Mouse (Mus musculus): ENCODE data around the gene Zfp781.
"Not testable (repeated sequence)": the region's sequence is repeated elsewhere in the genome, so short reads cannot be mapped to it uniquely, and the experiment has no call there.

Zfp781 gene

DNA sequence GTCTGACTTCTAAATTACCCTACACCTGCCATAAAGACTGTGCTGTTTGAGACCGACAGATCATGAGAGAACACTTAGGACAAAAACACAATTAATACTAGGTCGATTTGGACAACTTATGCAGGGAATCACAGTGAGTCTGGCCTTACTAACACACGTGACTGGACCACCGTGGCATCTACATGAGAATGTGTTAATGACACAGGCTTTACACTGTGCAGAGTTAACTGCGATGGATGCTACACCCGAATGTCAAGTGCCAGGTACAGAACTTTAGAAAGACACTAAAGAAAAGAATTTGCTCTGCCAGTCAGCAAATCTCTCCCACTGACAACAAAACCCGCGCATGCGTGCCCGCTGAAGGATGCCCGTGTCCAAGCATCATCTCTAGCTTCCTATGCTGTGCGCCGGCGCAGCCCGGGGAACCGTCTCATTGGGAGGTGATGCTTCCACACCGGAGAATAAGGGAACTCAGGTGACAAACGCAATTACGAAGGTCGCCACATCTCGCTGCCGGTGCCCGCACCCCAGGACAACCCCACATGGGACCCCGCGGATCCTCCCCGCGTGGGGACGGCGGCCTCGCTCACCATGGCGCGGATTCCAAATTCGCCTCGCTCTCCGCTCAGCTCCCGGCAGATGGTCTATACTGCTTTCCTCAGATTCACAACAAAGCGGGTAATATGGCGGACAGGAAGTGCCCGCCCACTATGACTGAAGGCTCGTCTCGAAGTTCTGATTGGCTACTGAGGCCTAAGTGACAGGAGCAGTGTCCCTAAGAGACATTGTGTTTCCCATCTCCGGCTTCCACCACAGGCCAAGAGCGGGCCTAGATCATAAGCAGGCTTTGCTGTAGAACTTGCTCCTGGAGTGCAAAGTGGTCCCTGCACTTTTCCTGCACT, at the start of gene Zfp781:
Zfp781 (minus strand) TSS at position 639 of the 902 bp plus-strand sequence.
- not testable (repeated sequence) for DNase-seq

DNA sequence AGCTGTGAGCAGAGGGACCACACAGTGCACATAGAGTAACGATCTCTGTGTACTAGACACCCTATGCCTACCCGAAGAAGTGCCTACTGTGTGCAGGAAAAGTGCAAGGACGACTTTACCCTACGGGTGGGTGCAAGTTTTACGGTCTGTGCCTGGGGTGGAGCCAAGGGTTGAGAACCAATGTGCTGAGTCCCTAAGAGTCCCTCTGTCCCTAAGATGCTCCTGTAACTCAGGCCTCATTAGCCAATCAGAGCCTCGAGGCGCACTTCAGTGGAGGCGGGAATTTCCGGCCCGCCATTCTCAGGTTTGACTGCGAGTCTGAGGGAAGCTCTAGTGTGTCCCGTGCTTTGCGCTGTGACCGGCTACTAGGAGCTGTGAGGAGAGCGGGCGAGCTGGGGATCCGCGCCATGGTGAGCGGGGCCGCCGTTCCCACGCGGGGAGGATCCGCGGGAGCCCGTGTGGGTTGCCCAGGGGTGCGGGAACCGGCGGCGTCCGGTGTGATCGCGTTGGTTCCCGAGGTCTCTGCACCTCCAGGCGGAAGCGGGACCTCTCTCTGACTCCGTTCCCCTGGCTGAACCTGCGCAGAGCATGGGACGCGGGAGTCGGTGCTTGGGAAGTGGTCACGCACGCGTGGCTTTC, 48.2 kb upstream of the Zfp781 start:
- DNase-seq = peak in 1 of 2 experiments; percentile 54

DNA sequence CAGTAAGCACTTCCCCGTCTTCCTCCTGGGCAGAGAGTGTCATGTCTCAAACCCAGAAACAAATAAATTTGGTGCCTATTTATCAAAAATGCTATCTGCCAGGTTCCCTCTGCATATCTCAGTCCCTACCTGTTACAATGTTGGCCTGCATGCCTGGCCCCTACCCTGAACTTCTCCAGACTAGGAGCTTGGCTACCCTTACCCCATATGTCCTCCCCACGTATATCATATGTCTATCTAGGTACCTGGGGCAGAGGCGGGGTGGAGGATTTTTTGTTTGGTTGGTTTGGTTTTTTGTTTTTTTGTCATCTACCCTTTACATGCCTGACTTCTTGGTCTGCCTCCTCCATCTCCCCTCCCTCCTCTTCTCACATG, 451 bp upstream of the Zfp781 start:
- not testable (repeated sequence) for DNase-seq

DNA sequence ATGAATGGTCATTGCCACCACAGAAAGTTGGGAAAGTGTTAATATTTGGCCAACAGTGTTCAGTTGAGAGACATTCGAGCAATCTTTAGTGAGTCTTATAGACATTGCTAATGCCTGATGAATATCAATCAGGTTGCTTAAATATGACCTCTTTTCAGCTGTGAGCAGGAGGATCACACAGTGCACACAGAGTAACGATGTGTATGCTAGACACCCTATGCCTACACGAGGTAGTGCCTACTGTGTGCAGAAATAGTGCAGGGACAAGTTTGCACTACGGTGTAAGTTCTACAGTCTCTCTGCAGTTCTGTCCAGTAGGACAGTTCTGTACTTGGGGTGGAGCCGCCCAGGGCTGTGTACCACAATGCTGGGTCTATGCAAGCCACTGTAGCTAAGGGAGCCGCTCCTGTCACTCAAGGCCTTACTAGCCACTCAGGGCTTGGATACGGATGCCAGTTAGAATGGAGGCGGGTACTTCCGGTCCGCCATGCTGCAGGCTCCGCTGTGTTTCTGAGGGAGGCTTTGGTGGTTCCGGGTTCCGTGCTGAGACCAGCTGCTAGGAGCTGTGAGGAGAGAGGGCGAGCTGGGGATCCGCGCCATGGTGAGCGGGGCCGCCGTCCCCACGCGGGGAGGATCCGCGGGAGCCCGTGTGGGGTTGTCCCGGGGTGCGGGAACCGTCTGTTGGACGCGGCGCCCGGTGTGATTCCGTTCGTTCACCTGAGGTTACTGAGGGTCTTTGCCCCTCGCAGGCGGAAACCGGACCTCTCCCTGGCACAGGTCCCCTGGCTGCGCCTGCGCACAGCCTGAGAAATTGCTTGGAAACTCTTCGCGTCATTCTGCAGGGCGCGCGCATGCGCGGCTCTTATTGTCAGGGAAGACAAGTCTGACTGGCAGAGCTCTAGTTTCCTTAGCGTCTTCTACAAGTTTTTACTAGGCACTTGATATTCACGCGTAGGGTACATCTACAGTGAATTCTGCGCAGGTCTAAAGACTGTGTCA, 66.6 kb downstream of the Zfp781 start, which contains the start of gene Gm32687:
Gm32687 (plus strand) TSS at position 526 of the 999 bp plus-strand sequence.
- DNase-seq = peak; percentile 10 to 15

All from cerebellum, adult 18-20 months (tissue).